Mouse (Mus musculus) CD4-positive, CD25-positive, alpha-beta regulatory T cell, adult 4 months (primary cell): ENCODE measurements around the gene Hectd1. TPM values are rescaled to one million over a fixed set of nuclear protein-coding genes. Genes with fewer than 3 reads are reported as not detected.

Experiments
- ATAC-seq: one replicate; pipeline ENCODE4 v1.8.0; 2017
- polyA plus RNA-seq, 2 experiments: library from polyadenylated mRNA; unstranded; fragments of 100-300 nt; shearing (Covaris generic); gene quantifications; one replicate each; pipeline ENCODE4 v1.2.1; 2017

The Hectd1 gene
- polyA plus RNA-seq, 2 experiments from 2014 or later = 61.2 to 71.5 TPM

DNA sequence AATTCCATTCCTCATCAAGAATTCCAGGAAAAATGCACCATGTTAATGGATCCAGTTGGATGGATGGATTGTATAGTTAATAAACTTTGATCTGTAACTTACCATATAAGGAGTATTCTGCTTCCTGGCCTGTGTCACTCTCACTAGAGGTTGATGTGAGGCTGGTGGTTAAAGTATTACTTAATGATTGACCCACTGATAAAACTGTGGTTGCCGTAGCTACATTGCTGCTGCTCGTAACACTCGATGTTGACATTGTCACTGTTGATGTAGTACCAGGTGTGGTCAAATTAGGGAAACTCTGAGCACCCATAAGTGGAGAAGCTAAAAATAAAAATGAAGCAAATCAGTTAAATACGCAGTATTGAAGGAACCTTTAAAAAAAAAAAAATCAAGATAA lies 61.9 kb downstream of the Hectd1 start:
- ATAC-seq = peak; percentile 58

GRCm38 (mm10) chr12:51759374-51759773 lies 70.0 kb downstream of the Hectd1 start:
- no peak for ATAC-seq

- no peak for ATAC-seq
These were observed 72.8 kb downstream of the Hectd1 start for GRCm38 (mm10) chr12:51756599-51756961.

- no peak for ATAC-seq
These were observed 73.3 kb downstream of the Hectd1 start for GRCm38 (mm10) chr12:51755938-51756598.

DNA sequence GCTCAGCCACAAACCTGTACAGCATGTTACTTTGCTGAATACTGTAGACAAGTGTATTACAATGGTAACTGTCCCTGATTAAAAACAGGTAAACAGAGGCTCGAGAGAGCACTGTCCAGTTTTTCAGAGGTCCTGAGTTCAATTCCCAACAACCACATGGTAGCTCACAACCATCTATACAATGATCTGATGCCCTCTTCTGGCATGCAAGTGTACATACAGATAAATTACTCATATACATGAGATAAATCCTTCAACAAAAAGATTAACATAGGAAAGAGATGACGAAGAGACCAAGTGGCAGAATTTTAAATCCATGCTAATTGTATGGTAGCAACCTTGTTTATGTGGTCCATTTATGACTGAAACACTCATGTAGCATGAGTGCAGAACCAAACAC lies 82.0 kb downstream of the Hectd1 start:
- no peak for ATAC-seq

- ATAC-seq = no peak
These were observed 84.4 kb downstream of the Hectd1 start for GRCm38 (mm10) chr12:51744957-51745356.

GRCm38 (mm10) chr12:51741690-51742089 lies 87.6 kb downstream of the Hectd1 start:
- peak; percentile 51 for ATAC-seq

- no peak for ATAC-seq
These were observed 92.5 kb downstream of the Hectd1 start for GRCm38 (mm10) chr12:51736807-51737206.

DNA sequence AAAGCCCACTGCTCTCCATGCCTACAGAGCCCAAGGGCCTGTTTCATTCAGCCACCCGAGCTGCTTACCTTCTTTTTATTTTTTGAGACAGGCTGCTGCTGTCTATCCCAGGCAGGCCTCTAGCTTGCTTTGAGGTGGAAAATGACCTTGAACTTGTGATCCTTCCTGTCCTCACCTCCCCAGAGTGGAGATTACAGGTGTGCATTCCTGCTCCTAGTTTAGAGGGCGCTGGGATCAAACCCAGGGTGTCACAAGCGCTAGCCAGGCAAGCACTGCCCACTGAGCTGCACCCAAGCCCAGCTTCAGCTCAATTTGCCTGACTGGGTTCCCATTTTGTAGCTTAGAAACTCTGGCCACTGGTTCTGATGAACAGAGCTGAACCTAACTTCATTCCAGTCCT lies 93.0 kb downstream of the Hectd1 start:
- ATAC-seq = no peak

DNA sequence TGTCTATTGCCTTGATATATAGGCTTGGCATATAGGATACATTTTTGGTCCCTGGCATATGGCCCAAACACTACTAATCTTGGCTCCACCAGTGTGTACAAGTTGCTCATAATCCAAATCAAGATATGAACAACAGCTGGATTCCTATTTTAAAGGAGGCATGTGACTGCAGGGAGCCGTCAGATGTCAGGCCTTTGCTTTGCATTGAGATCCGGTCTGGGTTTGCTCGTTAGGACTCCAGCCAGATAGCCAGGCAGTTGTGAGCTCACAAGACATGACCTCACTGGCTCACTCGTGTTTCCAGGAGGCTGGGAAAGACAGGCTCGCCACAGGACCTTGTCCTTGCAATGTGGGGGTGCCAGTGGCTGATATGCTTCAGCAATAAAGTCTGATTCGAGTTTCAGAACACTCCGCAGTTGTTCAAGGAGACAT lies 93.5 kb downstream of the Hectd1 start:
- ATAC-seq = no peak

- ATAC-seq = no peak
These were observed 94.6 kb downstream of the Hectd1 start for GRCm38 (mm10) chr12:51734605-51735211.

DNA sequence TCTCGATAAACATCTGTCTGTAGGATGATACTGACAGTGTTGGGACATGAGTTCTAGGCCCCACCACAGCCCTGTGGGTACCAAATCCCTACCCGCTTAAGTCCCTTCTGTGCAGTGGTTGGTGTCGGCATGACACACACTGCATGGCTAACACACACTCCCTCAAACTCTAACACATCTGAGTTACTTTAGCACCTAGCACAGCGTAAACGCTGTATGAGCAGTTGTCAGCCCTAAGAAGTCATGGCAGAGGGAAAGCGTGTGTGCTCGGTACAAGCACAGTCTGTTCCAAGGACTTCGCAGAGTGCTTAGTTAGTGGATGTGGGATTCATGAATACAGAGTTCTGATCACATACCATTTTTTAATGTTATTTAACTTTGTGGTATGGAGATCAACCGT lies 99.5 kb downstream of the Hectd1 start:
- ATAC-seq = no peak

- no peak for ATAC-seq
These were observed 100.3 kb downstream of the Hectd1 start for GRCm38 (mm10) chr12:51729058-51729457.

DNA sequence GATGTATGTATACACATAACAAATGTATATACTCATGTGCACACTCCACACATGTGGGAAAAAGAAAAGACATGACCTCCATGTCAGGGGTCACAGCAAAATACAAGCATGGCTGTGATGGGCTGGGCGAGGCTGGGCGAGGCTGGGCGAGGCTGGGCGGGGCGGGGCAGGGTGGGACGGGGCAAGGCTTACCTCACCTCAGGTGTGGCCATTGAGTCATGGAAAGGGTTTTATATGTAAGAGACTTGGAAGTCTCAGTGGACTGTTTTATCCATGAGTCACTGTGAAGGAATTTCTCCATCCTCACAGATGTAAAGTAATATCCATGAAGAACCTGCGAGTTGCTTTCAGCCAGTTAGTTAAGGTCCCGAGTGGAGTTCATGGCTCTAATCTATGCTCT lies 107.5 kb downstream of the Hectd1 start:
- ATAC-seq = no peak

DNA sequence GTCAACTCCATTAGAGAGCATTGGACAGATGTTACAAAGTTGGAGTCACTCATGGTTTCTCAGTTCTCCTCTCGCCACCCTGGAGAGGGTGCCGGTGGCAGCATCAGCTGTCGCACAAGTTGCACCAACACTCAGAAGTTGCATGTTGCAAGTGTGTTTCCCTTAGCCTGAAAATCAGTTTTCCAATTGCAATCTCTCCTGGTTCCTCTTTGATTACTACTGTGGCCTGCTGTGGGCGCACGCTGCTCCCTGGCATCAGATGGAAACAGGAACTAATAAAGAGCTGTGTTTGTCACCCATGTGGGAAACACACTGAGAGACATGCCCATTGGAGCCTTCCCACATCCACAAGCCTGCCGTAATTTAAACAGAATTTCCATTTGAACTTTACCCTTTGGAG lies 110.7 kb downstream of the Hectd1 start:
- ATAC-seq = no peak

DNA sequence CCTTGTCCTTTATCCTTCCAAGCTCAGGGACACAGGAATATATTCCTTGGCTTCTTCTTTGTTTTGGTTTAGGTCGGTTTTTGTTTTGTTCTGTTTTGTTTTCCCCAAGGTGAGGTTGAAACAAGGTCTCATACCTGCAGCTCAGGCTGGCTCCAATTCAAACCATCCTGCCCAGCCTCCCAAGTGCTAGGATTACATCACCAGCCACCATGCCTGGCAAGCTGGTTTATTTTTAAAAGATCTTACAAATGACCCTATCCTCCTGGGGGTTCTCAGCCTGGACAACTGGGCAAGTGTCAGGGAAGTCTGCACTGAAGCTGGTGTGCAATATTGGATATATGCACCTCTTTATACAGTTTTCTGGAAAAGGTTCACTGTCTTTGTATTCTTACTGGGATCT lies 116.7 kb downstream of the Hectd1 start:
- ATAC-seq = no peak

DNA sequence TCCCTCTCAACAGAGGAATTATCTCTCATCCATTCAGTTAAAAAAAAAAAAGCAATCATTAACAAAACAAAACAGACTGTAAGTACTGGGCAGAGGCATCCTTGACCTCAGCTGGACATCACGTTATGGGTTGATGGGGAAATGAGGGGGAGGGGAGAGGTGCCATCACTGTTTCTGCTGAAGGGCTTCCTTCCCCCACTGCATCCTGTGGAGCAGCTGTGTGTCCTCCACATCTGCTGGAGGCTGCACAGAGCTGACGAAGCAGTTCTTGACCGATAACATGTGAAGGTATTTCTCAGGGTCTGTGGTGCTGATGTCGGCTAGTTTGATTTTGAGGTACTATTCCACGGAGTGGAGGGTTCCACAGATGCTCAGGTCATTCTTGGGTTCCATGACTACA lies 119.2 kb downstream of the Hectd1 start:
- no peak for ATAC-seq

- ATAC-seq = no peak
These were observed 119.6 kb downstream of the Hectd1 start for GRCm38 (mm10) chr12:51709741-51710140.

- ATAC-seq = no peak
These were observed 120.2 kb downstream of the Hectd1 start for GRCm38 (mm10) chr12:51708941-51709686.

- no peak for ATAC-seq
These were observed 122.6 kb downstream of the Hectd1 start for GRCm38 (mm10) chr12:51706673-51707235.

- ATAC-seq = no peak
These were observed 123.6 kb downstream of the Hectd1 start for GRCm38 (mm10) chr12:51705778-51706177.

DNA sequence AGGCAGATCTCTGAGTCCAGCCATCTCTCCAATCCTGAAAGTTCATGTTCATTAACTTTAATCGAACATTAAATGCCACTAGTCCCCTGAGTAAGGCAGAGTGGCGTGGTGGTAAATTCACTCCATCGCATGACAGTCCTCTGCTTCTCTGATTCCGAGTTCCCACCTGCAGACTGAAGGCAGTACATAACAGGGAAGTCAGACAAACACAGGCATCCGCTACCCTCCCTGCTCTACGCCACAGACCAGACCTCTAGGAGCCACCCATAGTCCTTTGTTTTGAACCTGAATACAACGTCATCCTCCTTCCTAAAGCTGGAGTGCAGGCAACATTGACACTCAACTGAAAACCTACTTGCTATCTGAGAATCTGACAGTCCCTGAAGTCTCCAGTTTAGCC lies 124.8 kb downstream of the Hectd1 start:
- no peak for ATAC-seq

GRCm38 (mm10) chr12:51703859-51704258 lies 125.5 kb downstream of the Hectd1 start:
- ATAC-seq = no peak

- no peak for ATAC-seq
These were observed 127.6 kb downstream of the Hectd1 start for GRCm38 (mm10) chr12:51701723-51702122.
